Mouse (Mus musculus): ENCODE data around the gene Slco2b1. TPM values are rescaled to one million over a fixed set of nuclear protein-coding genes. Genes with fewer than 3 reads are reported as not detected.
"Not testable (repeated sequence)": the region's sequence is repeated elsewhere in the genome, so short reads cannot be mapped to it uniquely, and the experiment has no call there.

Slco2b1 gene
- total RNA-seq, 2 experiments from 2014 or later, result 9.9 to 10.2 TPM

DNA sequence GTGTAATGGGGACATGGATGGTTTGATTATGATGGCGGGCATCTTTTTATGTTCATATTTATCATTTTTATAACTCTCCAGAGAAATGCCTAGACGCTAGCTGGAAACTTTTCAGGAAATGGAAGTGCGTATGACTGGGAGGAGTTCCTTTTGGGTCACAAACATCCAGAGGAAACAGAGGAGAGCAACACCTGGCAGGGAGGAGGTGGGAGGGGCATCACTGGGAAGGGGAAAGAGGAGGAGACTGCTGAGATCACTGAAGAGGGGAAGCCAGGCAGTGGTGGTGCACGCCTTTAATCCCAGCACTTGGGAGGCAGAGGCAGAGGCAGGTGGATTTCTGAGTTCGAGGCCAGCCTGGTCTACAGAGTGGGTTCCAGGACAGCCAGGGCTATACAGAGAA lies 16.7 kb downstream of the Slco2b1 start:
- intact Hi-C loops (cut with DNase I); DNase-seq: not testable (repeated sequence)

- no peak for DNase-seq
Observed at GRCm38 (mm10) chr7:99693976-99694375, 17.2 kb downstream of the Slco2b1 start.

GRCm38 (mm10) chr7:99693387-99693786 lies 17.8 kb downstream of the Slco2b1 start:
- DNase-seq, result no peak
- intact Hi-C loops (cut with DNase I), result no loop called here

More at GRCm38 (mm10) chr7:99693976-99694375, 17.2 kb downstream of the Slco2b1 start:
- intact Hi-C loops (cut with DNase I), result no loop called here

DNA sequence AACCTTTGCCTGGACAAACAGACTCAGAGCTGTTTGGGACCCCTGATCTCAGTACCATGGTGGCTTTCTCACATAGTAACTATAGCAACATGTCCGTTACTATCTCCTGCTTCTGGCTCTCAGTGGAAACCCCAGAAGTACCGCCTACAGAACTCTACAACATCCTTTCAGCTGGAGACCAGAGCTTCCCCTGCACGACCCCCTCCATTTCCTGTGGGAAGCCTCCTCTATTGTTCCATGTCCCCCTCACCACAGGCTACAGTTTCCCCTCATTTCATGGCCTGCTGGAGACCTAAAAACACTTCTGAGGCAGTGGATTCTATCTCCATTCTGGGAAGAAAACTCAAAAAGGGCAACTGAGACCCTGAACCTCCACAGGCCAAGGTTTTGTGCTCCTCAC lies 18.7 kb downstream of the Slco2b1 start:
- DNase-seq, result no peak

DNA sequence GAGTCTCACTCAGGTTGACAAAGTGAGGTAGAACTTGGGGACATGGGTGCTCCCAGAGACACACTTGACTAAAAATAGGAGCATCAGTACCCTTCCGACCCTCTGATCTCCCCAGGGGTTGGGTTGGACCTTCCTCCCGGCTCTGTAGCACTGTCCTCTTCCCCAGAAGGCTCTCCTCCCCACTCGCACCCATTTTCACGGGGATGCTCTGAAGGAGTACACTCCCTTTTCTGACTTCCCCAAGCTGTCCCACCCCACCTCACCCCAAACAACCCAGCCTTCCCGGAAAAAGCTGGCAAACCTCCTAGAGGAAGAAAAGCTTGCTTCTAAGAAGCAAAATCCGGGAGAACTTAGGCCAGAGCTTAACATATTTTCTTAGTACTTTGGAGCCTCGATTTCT lies 20.3 kb downstream of the Slco2b1 start:
- intact Hi-C loops (cut with DNase I), result no loop called here
- no peak for DNase-seq

More for the DNA sequence above, 18.7 kb downstream of the Slco2b1 start:
- intact Hi-C loops (cut with DNase I), result no loop called here

DNA sequence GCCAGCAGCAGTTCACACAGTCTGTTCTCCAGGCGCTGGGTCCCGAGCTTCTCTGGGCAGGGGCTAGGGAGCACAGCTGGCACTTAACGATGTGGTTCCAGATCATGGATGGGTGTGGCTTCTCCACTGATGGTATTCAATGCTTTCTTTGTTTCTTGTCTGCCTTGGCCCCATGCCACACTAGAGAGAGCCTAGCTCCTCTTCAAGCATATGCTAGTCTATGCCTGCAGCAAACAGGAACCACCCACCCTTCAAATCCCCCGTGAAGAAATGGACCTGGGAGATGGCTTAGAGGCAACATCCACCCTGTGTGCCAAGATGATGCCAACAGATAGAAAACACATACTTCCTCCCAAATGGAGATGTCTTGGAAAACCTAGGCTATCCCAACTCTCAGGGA lies 27.1 kb downstream of the Slco2b1 start:
- no peak for DNase-seq
- intact Hi-C loops (cut with DNase I), result no loop called here

DNA sequence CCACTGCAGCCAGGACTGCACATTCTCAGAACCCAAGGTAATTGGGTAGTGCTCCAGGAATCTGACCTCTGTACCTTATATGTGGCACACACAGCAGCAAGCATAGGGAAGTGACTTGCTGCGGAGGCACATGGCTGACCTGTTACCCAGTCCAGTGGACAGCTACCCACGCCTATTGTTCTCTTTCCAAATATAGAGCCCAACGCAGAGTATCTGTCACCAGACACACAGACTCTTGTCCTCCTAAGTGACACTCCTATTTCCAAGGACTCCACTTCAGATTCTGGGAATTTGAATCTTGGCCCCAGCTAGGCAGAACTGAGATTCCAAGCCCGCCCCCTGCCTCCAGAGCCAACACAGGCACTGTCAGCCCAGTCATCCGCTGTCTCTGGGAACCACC lies 30.4 kb downstream of the Slco2b1 start:
- intact Hi-C loops (cut with DNase I), result no loop called here

DNA sequence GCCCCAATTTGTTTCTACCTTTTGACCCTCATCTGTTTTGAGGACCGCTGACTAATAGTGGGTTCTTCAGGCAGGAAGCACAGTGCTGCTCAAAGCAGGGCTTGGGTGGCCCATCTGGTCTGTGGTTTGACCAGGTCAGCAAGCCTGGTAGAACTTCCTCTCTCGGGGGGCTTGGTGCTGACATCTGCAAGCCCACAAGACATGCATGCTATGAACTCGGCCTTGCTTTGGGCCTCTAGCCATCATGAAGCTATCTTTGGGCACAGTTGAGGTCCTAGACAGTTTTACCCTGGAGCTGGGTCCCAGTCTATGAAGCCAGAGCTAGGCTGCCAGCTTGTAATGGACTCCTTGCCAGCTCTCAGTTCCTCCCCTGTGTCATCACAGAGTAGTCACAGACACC lies 36.2 kb downstream of the Slco2b1 start:
- no peak for DNase-seq
- intact Hi-C loops (cut with DNase I), result no loop called here

More for the DNA sequence above, 30.4 kb downstream of the Slco2b1 start:
- DNase-seq, result no peak

DNA sequence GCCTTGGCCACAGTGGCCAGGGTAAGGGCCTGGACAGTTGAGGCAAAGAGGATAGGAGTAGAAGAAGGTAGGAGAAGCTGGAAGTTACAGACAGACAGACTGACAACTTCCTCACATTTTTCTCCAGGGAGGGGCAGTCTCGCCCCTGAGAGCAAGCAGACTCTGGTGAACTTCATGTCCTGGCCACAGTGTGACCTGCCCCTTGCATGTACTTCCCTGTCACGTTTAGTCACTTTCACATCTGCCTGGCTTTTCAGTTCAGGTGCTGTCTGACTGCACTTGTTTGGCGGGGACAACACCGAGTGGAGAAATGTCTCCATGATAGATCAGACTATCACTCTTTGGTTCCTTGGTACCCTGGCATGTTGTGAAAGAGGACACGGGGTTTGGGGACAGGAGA lies 36.9 kb downstream of the Slco2b1 start:
- DNase-seq, result no peak
- intact Hi-C loops (cut with DNase I), result no loop called here

DNA sequence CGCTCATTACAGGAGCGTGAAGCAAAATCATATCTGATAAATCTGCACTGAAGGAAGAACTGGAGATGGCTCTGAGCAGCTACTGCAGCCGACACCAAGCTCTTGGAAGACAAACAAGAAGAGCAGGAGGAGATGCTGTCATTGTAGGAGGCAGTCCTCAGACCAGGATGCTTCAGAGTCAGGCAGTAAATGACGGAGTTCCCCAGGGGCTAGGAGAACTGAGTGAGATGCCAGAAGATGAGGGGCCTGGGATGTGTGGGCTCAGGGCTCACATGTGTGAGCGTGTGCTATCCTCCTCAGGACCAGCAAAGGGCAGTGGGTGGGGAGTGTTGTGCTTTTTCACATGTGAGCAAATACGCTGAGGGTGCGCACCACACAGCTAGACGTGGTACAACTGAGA lies 38.0 kb downstream of the Slco2b1 start:
- intact Hi-C loops (cut with DNase I), result no loop called here

DNA sequence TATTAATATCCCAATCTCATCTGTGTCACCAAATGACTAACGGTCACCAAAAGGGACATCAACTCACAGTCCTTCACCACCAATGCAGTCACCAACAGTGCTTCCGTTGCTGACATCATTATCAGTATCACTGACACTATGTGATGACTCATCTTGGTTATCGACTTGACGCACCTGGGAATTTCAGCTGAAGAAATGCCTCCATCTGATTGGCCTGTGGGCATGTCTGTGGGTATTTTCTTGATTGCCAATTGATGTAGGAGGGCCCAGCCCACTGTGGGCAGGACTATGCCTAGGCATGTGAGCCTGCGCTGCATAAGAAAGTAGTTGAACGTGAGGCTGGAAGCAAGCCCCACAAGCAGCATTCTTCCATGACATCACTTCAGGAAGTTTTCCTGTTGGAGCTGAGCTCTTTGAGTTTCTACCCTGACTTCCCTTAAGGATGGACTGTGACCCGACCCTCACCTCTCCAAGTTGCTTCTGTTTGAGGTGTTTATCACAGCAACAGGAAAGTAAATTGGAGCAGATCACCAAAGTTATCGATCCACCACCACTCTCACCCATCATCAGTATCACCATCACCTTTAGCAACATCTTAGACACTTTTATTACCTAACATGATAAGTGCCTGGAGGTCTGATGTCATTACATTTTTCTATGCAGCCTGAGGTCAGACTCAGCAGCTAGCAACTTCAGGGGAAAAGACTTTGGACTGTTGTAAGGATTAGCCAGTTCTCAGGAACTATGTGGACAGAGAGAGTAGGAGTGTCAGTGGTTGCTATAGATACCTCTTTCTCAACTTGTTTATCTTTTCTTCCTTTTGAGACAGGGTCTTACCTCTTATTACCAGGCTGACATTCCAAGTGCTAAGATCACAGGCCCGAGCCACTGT lies 39.4 kb downstream of the Slco2b1 start:
- intact Hi-C loops (cut with DNase I), result no loop called here
- no peak for DNase-seq

More for the DNA sequence above, 38.0 kb downstream of the Slco2b1 start:
- no peak for DNase-seq

- intact Hi-C loops (cut with DNase I), result no loop called here
- no peak for DNase-seq
Observed at GRCm38 (mm10) chr7:99670915-99671314, 40.2 kb downstream of the Slco2b1 start.

DNA sequence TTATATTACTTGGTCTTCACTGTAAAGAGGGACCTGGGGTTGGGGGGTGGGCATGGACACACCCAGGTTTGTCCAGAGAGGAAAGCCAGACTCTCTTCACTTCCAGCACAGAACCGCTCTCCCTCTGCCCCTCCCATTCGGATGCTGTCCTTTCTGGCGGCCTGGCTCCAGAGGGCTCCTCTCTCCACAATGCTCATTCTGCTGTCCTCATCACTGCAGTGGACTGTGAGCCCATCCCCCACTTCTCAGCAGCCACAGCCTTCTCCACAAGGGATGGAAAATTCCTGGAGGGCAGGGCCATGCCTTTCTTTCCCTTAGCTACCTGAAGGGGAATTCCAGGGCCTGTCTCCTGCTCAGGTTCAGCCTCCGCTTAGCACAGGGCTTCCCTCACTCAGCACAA lies 42.3 kb downstream of the Slco2b1 start:
- DNase-seq, result peak; percentile 48
- intact Hi-C loops (cut with DNase I), result no loop called here

DNA sequence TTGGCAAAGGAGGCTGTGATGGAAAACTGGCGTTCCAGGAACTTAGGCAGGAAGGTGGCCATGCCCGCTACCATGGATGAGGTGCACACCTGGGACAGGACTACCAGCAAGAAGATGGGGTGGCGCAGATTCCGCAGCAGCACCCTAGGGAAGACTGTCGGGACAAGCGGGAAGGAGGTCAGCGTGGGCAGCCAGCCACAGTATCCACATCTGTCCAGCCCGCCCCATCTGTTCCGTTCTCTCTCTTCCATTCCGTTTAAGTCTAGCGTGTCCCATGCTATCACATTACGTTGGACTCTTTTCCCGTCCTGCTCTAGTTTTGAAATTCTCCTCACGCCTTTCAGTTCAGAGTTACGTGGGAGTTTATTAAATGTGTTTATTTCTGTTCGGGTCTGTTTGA lies 44.0 kb downstream of the Slco2b1 start:
- intact Hi-C loops (cut with DNase I), result no loop called here

GRCm38 (mm10) chr7:99665731-99666452 lies 45.2 kb downstream of the Slco2b1 start:
- intact Hi-C loops (cut with DNase I), result no loop called here
- no peak for DNase-seq

More for the DNA sequence above, 44.0 kb downstream of the Slco2b1 start:
- no peak for DNase-seq

GRCm38 (mm10) chr7:99664571-99665485 lies 46.3 kb downstream of the Slco2b1 start:
- intact Hi-C loops (cut with DNase I), result no loop called here
- peak; percentile 78 for DNase-seq

DNA sequence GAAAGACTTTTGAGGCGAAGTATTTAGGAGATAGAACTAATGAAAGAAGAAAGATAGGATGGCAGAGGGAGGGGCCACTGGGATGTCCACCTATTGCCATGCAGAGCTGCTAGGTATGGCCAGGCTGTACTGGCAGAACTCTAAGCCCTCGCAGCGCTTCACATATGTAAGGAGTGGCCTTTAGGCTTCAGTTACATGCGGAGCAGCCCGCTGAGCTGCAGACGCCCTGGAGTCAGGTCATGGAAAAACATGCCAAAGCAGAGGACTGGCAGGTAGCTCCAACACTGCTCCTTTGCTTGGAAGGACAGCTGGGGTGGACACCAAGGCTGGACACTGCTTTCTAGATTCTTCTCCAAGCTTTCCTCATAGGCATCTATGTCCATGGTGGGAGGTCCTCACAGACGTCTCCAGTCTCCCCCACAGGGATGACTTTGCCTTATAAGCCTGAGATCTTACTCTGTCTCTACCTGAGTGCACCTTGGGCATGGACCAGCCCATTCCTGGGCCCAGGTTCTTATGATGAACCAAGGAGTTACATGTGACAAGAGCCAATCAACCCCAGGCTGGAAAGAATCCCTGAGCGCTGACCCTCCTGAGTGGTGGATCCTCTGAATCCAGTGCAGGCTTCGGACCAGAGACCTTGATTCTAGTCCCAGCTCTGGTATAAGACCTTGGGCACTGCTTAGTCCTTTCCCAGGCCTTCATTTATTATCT lies 47.5 kb downstream of the Slco2b1 start:
- intact Hi-C loops (cut with DNase I), result no loop called here
- DNase-seq, result no peak

DNA sequence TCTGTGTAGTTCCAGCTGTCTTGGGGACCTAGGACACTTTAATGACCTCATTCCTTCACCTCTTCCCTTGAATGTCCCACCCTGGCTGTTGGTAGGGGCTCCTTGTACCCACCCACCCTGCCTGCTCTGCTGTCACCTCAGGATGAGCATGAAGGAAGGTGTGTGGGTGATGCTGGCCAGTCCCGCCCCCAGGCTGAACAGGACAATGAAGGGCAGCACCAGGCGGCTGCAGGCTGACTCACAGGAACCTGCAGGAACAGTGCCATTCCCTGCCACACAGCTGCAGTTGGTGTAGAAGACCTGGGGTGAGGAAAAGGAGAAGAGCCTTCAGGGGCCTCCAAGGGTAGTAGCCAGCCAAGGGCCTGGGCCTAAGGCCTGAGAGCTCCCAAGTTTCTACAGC lies 48.8 kb downstream of the Slco2b1 start:
- no peak for DNase-seq
- intact Hi-C loops (cut with DNase I), result no loop called here

GRCm38 (mm10) chr7:99661571-99662230 lies 49.4 kb downstream of the Slco2b1 start:
- intact Hi-C loops (cut with DNase I), result no loop called here
- peak; percentile 74 for DNase-seq

- no peak for DNase-seq
- intact Hi-C loops (cut with DNase I), result no loop called here
Observed at GRCm38 (mm10) chr7:99661071-99661470, 50.1 kb downstream of the Slco2b1 start.

All from left cerebral cortex, postnatal 4 days (tissue).